Mouse (Mus musculus): Measurements from ENCODE around the gene Aldh1a3. TPM values are rescaled to one million over a fixed set of nuclear protein-coding genes. Genes with fewer than 3 reads are reported as not detected.
A peak's percentile ranks its signal among the peaks of the same experiment; 100 is the strongest.

Aldh1a3 gene
- polyA plus RNA-seq, 1 experiment from 2014 or later, result 1.7 TPM

DNA sequence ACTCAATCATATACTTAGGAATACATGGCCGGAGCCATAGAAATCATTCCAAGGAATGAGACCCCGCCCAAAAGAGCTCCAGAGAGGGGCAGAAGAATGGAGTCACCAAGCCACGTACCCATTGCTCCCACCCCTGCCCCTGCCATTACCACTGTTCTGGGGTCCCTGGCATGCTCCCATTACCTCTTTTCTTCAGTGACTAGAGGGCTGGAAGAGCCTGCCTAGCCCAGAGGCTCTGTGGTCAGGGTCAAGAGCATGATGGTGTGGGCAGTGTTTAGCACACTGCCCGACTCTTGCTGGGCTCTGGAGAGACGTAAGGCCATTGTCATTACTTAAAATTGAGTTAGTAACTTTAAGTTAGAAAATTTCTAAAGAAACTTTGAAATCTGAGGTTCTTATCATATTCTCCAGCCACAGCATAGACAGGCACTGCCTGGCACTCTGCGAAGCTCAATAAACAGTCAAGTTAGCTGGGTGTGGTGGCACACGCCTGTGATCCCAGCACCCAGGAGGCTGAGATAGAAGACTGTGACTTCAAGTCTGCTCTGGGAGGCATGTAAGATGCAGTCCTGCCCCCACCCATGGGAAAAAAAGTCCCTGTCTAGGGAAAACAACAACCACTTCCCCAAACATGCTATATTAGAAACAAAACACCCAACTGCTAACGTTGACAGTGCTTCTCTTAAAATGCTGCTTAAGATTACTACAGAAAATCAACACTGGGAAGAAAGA lies 71.4 kb downstream of the Aldh1a3 start:
- no peaks in the 10 kb centered on the region for H3K27me3 ChIP-seq (ENCODE audit: insufficient read depth, poor library complexity, severe bottlenecking)
- H3K36me3 ChIP-seq, result no peaks in the 10 kb centered on the region
- H3K4me1 ChIP-seq (replicated peaks), result no peaks in the 10 kb centered on the region
- no peak for DNase-seq (ENCODE audit: low spot score)
- WGBS, result 85% methylated on average over 8 of the region's 8 CpGs
- H3K4me3 ChIP-seq, result no peak overlapping the region
- H3K27ac ChIP-seq, result no peak overlapping the region
- peaks cover 1% of the 10 kb centered on the region; the same call in 1 of the 2 replicates for H3K9me3 ChIP-seq

GRCm38 (mm10) chr7:66354911-66355310 lies 72.4 kb downstream of the Aldh1a3 start:
- no peaks in the 10 kb centered on the region for H3K27me3 ChIP-seq (ENCODE audit: insufficient read depth, poor library complexity, severe bottlenecking)
- 56% methylated on average over 3 of the region's 3 CpGs for WGBS

GRCm38 (mm10) chr7:66351074-66351473 lies 76.2 kb downstream of the Aldh1a3 start:
- H3K27ac ChIP-seq, result no peak overlapping the region
- no peaks in the 10 kb centered on the region for H3K9me3 ChIP-seq
- H3K27me3 ChIP-seq (ENCODE audit: insufficient read depth, poor library complexity, severe bottlenecking), result no peaks in the 10 kb centered on the region
- H3K4me1 ChIP-seq (replicated peaks), result peaks cover 5% of the 10 kb centered on the region; the same call in 1 of the 2 replicates
- H3K36me3 ChIP-seq, result no peaks in the 10 kb centered on the region
- 92% methylated on average over 4 of the region's 4 CpGs for WGBS
- no peak overlapping the region for H3K4me3 ChIP-seq
- no peak for DNase-seq (ENCODE audit: low spot score)

More at GRCm38 (mm10) chr7:66354911-66355310, 72.4 kb downstream of the Aldh1a3 start:
- Histone ChIP-seq H3K4me3 (no peak overlapping the region), H3K27ac (no peak overlapping the region), H3K36me3 (no peaks in the 10 kb centered on the region), H3K9me3 (no peaks in the 10 kb centered on the region), H3K4me1 (replicated peaks) (no peaks in the 10 kb centered on the region)
- no peak for DNase-seq (ENCODE audit: low spot score)

- H3K4me1 ChIP-seq (replicated peaks), result peaks cover 5% of the 10 kb centered on the region; the same call in 1 of the 2 replicates
- 68% methylated on average over 11 of the region's 11 CpGs for WGBS
- no peaks in the 10 kb centered on the region for H3K9me3 ChIP-seq
- no peak for DNase-seq (ENCODE audit: low spot score)
- H3K36me3 ChIP-seq, result no peaks in the 10 kb centered on the region
- H3K27ac ChIP-seq, result no peak overlapping the region
- H3K27me3 ChIP-seq (ENCODE audit: insufficient read depth, poor library complexity, severe bottlenecking), result no peaks in the 10 kb centered on the region
- H3K4me3 ChIP-seq, result no peak overlapping the region
Measured at GRCm38 (mm10) chr7:66349670-66350069, 77.6 kb downstream of the Aldh1a3 start.

DNA sequence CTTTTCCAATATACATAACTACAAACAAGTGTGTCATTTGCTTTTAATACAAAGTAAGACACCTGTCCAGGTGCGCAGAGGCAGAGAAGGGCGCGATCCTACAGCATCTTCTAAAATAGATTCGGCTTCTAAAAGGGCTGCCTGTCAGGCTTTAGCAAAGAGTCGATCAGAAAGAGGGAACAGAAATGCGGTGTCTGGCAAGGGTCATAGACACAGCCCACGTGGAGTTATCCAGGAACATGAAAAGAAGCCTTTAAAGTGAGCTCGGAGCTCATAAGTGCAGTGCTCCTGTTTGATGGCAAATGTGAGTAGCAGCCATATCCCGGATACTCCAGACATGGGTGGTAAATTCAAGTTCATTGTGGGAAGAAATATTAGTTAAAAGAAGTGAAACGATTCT lies 78.7 kb downstream of the Aldh1a3 start:
- Histone ChIP-seq H3K27me3 (ENCODE audit: insufficient read depth, poor library complexity, severe bottlenecking) (no peaks in the 10 kb centered on the region), H3K36me3 (no peaks in the 10 kb centered on the region), H3K9me3 (no peaks in the 10 kb centered on the region), H3K4me3 (no peak overlapping the region), H3K27ac (no peak overlapping the region), H3K4me1 (replicated peaks) (peaks cover 5% of the 10 kb centered on the region; the same call in 1 of the 2 replicates)
- WGBS, result 87% methylated on average over 10 of the region's 10 CpGs
- no peak for DNase-seq (ENCODE audit: low spot score)

DNA sequence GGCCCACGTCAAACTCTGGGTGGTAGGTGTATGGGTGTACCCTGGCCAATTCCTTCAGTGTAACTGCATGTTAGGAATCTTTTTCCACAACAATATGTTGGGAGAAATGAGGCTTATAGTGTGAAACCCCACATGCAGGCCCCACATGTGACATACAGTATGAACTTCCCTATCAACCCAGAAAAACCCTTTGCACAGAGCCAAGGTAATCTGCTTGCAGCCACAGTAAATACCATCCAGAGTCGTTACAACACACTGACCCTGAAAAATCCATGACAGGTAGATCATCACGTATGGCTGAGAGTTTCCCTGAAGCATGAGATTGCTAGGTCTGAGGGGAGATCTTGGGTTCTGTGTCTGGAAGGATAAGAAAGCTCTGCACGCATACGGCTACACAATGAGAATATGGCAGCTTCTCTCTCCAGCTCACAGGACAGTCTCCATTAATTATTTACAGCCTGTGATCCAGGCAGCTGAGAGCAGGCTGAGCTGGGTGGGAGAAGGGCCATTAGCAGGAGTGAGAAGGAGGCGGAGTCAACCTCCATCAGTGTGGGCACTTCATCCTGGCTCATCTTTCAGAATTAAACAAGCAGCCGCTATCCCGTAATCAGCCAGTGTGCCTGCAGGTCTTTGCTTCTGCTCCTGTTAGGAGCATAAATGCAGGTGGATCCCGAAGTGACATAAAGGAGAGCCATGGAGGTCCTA lies 80.2 kb downstream of the Aldh1a3 start:
- H3K4me3 ChIP-seq, result no peak overlapping the region
- H3K4me1 ChIP-seq (replicated peaks), result peaks cover 5% of the 10 kb centered on the region; the same call in 1 of the 2 replicates
- H3K9me3 ChIP-seq, result no peaks in the 10 kb centered on the region
- no peak overlapping the region for H3K27ac ChIP-seq
- WGBS, result 59% methylated on average over 9 of the region's 9 CpGs
- no peak for DNase-seq (ENCODE audit: low spot score)
- H3K27me3 ChIP-seq (ENCODE audit: insufficient read depth, poor library complexity, severe bottlenecking), result no peaks in the 10 kb centered on the region
- no peaks in the 10 kb centered on the region for H3K36me3 ChIP-seq

GRCm38 (mm10) chr7:66343307-66343706 lies 84.0 kb downstream of the Aldh1a3 start:
- Histone ChIP-seq H3K27me3 (ENCODE audit: insufficient read depth, poor library complexity, severe bottlenecking) (no peaks in the 10 kb centered on the region), H3K27ac (no peak overlapping the region), H3K9me3 (no peaks in the 10 kb centered on the region), H3K4me3 (no peak overlapping the region), H3K4me1 (replicated peaks) (peaks cover 13% of the 10 kb centered on the region), H3K36me3 (no peaks in the 10 kb centered on the region)
- no peak for DNase-seq (ENCODE audit: low spot score)
- 89% methylated on average over 5 of the region's 5 CpGs for WGBS

- 80% methylated on average over 6 of the region's 6 CpGs for WGBS
- H3K4me3 ChIP-seq, result no peak overlapping the region
- H3K4me1 ChIP-seq (replicated peaks), result peaks cover 13% of the 10 kb centered on the region
- H3K27ac ChIP-seq, result no peak overlapping the region
- no peaks in the 10 kb centered on the region for H3K27me3 ChIP-seq (ENCODE audit: insufficient read depth, poor library complexity, severe bottlenecking)
- no peak for DNase-seq (ENCODE audit: low spot score)
- H3K9me3 ChIP-seq, result no peaks in the 10 kb centered on the region
- no peaks in the 10 kb centered on the region for H3K36me3 ChIP-seq
Measured at GRCm38 (mm10) chr7:66342831-66343230, 84.5 kb downstream of the Aldh1a3 start.

GRCm38 (mm10) chr7:66342323-66342722 lies 85.0 kb downstream of the Aldh1a3 start:
- peak; percentile 53 for DNase-seq (ENCODE audit: low spot score)
- H3K4me3 ChIP-seq, result no peak overlapping the region
- no peaks in the 10 kb centered on the region for H3K27me3 ChIP-seq (ENCODE audit: insufficient read depth, poor library complexity, severe bottlenecking)
- peaks cover 9% of the 10 kb centered on the region for H3K4me1 ChIP-seq (replicated peaks)
- no peak overlapping the region for H3K27ac ChIP-seq
- 39% methylated on average over 4 of the region's 4 CpGs for WGBS
- H3K9me3 ChIP-seq, result no peaks in the 10 kb centered on the region
- H3K36me3 ChIP-seq, result no peaks in the 10 kb centered on the region

Other genes starting within 250 kb of the Aldh1a3 start
- not detected in 2 replicates for gene Gm10974, start 61.6 kb downstream of the Aldh1a3 start, polyA plus RNA-seq (2016; fragmentation: Nextera tagmentation; extraction: Ambion mirVana)
- 4.7 and 5.3 TPM in 2 replicates for gene Lrrk1, start 39.2 kb downstream of the Aldh1a3 start, polyA plus RNA-seq (2016; fragmentation: Nextera tagmentation; extraction: Ambion mirVana)